Mouse (Mus musculus): ENCODE measurements around the gene Gm6020. TPM values are rescaled to one million over a fixed set of nuclear protein-coding genes. Genes with fewer than 3 reads are reported as not detected.
"Not testable (repeated sequence)": the region's sequence is repeated elsewhere in the genome, so short reads cannot be mapped to it uniquely, and the experiment has no call there.

Gene Gm6020
- total RNA-seq (2014; rRNA removed) (not detected in 2 replicates), polyA plus RNA-seq (2015; fragmentation: Nextera tagmentation; extraction: Ambion mirVana) (not detected in 2 replicates)

GRCm38 (mm10) chr19:61183590-61183989, at the start of gene Gm6020:
Gm6020 (plus strand) TSS chr19:61183890.
- not testable (repeated sequence) for H3K27ac ChIP-seq (ENCODE audit: low read depth, low read length); H3K36me3 ChIP-seq (ENCODE audit: insufficient read depth, low read length); DNase-seq (ENCODE audit: low spot score); H3K9ac ChIP-seq (replicated peaks; ENCODE audit: low read length, poor library complexity, severe bottlenecking); H3K4me1 ChIP-seq (ENCODE audit: insufficient read depth, low read length); H3K27me3 ChIP-seq (ENCODE audit: insufficient read depth, low read length); H3K4me3 ChIP-seq (ENCODE audit: low read depth, low read length); H3K9me3 ChIP-seq (ENCODE audit: low read length); H3K4me2 ChIP-seq (ENCODE audit: low read depth, low read length, poor library complexity, severe bottlenecking); ATAC-seq (ENCODE audit: low FRiP score)
- 81% methylated on average over 2 of the region's 2 CpGs for WGBS

- H3K4me2 ChIP-seq (ENCODE audit: low read depth, low read length, poor library complexity, severe bottlenecking) = no peak overlapping the region
- H3K4me1 ChIP-seq (ENCODE audit: insufficient read depth, low read length) = no peaks in the 10 kb centered on the region
- H3K9me3 ChIP-seq (ENCODE audit: low read length) = no peaks in the 10 kb centered on the region
- TF ChIP-seq CTCF (IDR thresholded peaks at IDR 0.05) = no peak
- ATAC-seq (ENCODE audit: low FRiP score) (no peak), DNase-seq (ENCODE audit: low spot score) (no peak)
- no peak overlapping the region for H3K27ac ChIP-seq (ENCODE audit: low read depth, low read length)
- H3K4me3 ChIP-seq (ENCODE audit: low read depth, low read length) = no peak overlapping the region
- H3K36me3 ChIP-seq (ENCODE audit: insufficient read depth, low read length) = no peaks in the 10 kb centered on the region
- no peaks in the 10 kb centered on the region for H3K27me3 ChIP-seq (ENCODE audit: insufficient read depth, low read length)
- H3K9ac ChIP-seq (replicated peaks; ENCODE audit: low read length, poor library complexity, severe bottlenecking) = no peak overlapping the region
Observed at GRCm38 (mm10) chr19:61138655-61139054, 45.0 kb upstream of the Gm6020 start.

GRCm38 (mm10) chr19:61140342-61141206, 43.1 kb upstream of the Gm6020 start, which contains the start of gene Zfp950:
Zfp950 (minus strand) TSS chr19:61140840.
- Histone ChIP-seq H3K9me3 (ENCODE audit: low read length) (no peaks in the 10 kb centered on the region), H3K27me3 (ENCODE audit: insufficient read depth, low read length) (no peaks in the 10 kb centered on the region), H3K9ac (replicated peaks; ENCODE audit: low read length, poor library complexity, severe bottlenecking) (peak within 1 kb of the TSS; percentile 68), H3K27ac (ENCODE audit: low read depth, low read length) (no peak within 1 kb of the TSS), H3K4me1 (ENCODE audit: insufficient read depth, low read length) (no peaks in the 10 kb centered on the region), H3K4me3 (ENCODE audit: low read depth, low read length) (peak within 1 kb of the TSS; percentile 76), H3K36me3 (ENCODE audit: insufficient read depth, low read length) (no peaks in the 10 kb centered on the region), H3K4me2 (ENCODE audit: low read depth, low read length, poor library complexity, severe bottlenecking) (peak within 1 kb of the TSS; percentile 64)
- WGBS = under 1% methylated on average over 18 of the region's 18 CpGs
- TF ChIP-seq CTCF (IDR thresholded peaks at IDR 0.05) = no peak
- DNase-seq (ENCODE audit: low spot score) (peak; percentile 94), ATAC-seq (ENCODE audit: low FRiP score) (peak; percentile 98)

GRCm38 (mm10) chr19:61141299-61141698, 42.4 kb upstream of the Gm6020 start:
- 16% methylated on average over 4 of the region's 4 CpGs for WGBS
- no peak for ATAC-seq (ENCODE audit: low FRiP score)
- H3K9ac ChIP-seq (replicated peaks; ENCODE audit: low read length, poor library complexity, severe bottlenecking) = peak overlapping the region; percentile 68

GRCm38 (mm10) chr19:61151372-61151700, 32.4 kb upstream of the Gm6020 start:
- H3K27ac ChIP-seq (ENCODE audit: low read depth, low read length) = no peak overlapping the region
- no peaks in the 10 kb centered on the region for H3K4me1 ChIP-seq (ENCODE audit: insufficient read depth, low read length)
- ATAC-seq (ENCODE audit: low FRiP score) (no peak), DNase-seq (ENCODE audit: low spot score) (peak; percentile 2)
- 9% methylated on average over 8 of the region's 8 CpGs for whole genome bisulfite sequencing
- no peaks in the 10 kb centered on the region for H3K36me3 ChIP-seq (ENCODE audit: insufficient read depth, low read length)
- TF ChIP-seq CTCF (IDR thresholded peaks at IDR 0.05) = no peak
- no peaks in the 10 kb centered on the region for H3K9me3 ChIP-seq (ENCODE audit: low read length)
- H3K4me3 ChIP-seq (ENCODE audit: low read depth, low read length) = peak overlapping the region; percentile 40
- H3K4me2 ChIP-seq (ENCODE audit: low read depth, low read length, poor library complexity, severe bottlenecking) = peak overlapping the region; percentile 47
- H3K27me3 ChIP-seq (ENCODE audit: insufficient read depth, low read length) = no peaks in the 10 kb centered on the region
- 0 out of 2 replicates have a peak overlapping the region, but pooled peaks have one; percentile 1 for H3K9ac ChIP-seq (replicated peaks; ENCODE audit: low read length, poor library complexity, severe bottlenecking)

More at GRCm38 (mm10) chr19:61141299-61141698, 42.4 kb upstream of the Gm6020 start:
- no peak overlapping the region for H3K27ac ChIP-seq (ENCODE audit: low read depth, low read length)
- no peaks in the 10 kb centered on the region for H3K9me3 ChIP-seq (ENCODE audit: low read length)
- H3K27me3 ChIP-seq (ENCODE audit: insufficient read depth, low read length) = no peaks in the 10 kb centered on the region
- H3K36me3 ChIP-seq (ENCODE audit: insufficient read depth, low read length) = no peaks in the 10 kb centered on the region
- no peak for DNase-seq (ENCODE audit: low spot score)
- H3K4me3 ChIP-seq (ENCODE audit: low read depth, low read length) = peak overlapping the region; percentile 76
- H3K4me1 ChIP-seq (ENCODE audit: insufficient read depth, low read length) = no peaks in the 10 kb centered on the region
- no peak for TF ChIP-seq CTCF (IDR thresholded peaks at IDR 0.05)
- peak overlapping the region; percentile 64 for H3K4me2 ChIP-seq (ENCODE audit: low read depth, low read length, poor library complexity, severe bottlenecking)

Data from midbrain, postnatal 0 days (tissue).